Mouse (Mus musculus) lung, adult 2 months (tissue): ENCODE measurements at regions not wholly inside any gene's neighbourhood (a gene's known extent, or its start where the extent isn't known, plus 50 kb on each side); places are given as distances from the start of the nearest gene placed in this dataset.

ENCODE experiments used
- CTCF ChIP-seq: fragments of 200-500 bp; IDR thresholded peaks from 2 replicates; pipeline ENCODE4 v1.5.1; 2011; ENCODE audit warnings: mild to moderate bottlenecking, low read length, control low read depth; ENCODE audit not compliant: insufficient read depth
- POLR2A ChIP-seq: fragments of 200-500 bp; IDR thresholded peaks from 2 replicates; pipeline ENCODE4 v1.6.1; 2011; ENCODE audit warnings: low read depth, mild to moderate bottlenecking, control low read depth, low read length, borderline replicate concordance; ENCODE audit errors: extremely low read depth

- TF ChIP-seq POLR2A (no peak), CTCF (no peak)
These were observed 308.6 kb downstream of the Gja1 start for GRCm38 (mm10) chr10:56685655-56686250.
